Mouse (Mus musculus) G1E-ER4 (cell line): Measurements from ENCODE around the gene Meox2. TPM values are rescaled to one million over a fixed set of nuclear protein-coding genes. Genes with fewer than 3 reads are reported as not detected.

Experiments
- GATA1 ChIP-seq: IDR thresholded peaks from one replicate; pipeline ENCODE4 v1.8.0; 2012; ENCODE audit warnings: low read length, inconsistent platforms
- polyA plus RNA-seq: library from polyadenylated mRNA; stranded (reverse); fragments of >175 nt; gene quantifications from 2 replicates; pipeline ENCODE4 v1.2.3, GENCODE M21; 2012

The Meox2 gene
- not detected in 2 replicates for polyA plus RNA-seq

DNA sequence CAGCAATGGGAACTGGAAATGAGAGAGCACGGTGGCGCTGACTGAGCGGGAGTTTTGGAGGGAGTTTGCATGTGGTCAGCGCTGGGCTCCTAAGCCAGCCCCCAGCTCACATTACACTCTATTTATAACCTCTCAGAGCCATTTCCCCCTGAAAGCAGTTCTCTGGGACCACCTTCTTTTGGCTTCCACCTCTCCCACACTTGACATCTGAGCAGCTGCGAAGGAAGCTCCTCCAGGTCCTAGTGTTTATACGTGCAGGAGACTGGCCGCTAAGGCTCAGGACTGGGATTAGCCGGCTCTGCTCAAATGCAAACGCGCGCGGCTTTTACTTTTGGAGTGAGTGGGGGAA is at the start of gene Meox2:
Meox2 (plus strand) TSS at position 151 of the 349 bp plus-strand sequence.
- TF ChIP-seq GATA1 = no peak

DNA sequence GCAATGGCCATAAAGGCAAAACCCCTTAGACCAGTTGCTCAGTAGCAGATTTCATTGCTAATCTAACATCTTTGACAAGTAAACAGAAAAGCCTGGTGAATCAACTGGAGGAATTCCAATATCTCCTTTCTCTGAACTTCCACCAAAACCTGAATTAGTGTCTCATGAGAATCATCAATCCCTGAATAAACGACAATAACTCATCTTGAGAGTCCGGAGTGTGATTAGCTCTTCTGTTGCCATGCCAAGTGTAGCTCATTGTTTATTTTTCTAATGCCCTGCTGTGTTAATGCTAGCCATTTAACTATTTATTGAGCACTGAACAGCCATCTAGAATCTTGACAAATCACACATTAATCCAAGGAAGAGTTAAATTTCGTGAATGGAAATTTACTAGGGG is 35.7 kb upstream of the Meox2 start:
- TF ChIP-seq GATA1 = no peak

GRCm38 (mm10) chr12:37077308-37077707 is 31.0 kb upstream of the Meox2 start:
- TF ChIP-seq GATA1 = no peak

GRCm38 (mm10) chr12:37106541-37106940 is 1.8 kb upstream of the Meox2 start:
- TF ChIP-seq GATA1 = no peak

DNA sequence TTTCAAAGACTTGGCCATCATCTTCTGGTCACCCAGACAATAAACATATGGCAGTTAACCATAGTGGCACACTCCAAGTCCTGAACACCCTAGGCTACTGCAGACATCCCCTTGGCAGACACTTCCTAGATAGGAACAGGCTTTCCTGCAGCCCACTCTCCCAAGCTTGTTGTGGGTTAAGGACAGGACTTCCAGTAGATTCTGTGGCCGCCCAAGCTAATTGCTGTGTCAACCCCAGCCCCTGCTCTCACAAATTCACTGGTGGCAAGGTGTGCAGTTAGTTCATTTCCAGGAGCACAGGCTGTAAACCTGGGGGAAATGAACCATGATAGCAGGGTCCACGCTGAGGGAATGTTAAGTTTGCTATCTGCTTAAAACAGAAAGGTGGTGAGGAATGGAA is 1.2 kb upstream of the Meox2 start:
- TF ChIP-seq GATA1 = no peak

GRCm38 (mm10) chr12:37107713-37108389 is 489 bp upstream of the Meox2 start:
- TF ChIP-seq GATA1 = no peak

DNA sequence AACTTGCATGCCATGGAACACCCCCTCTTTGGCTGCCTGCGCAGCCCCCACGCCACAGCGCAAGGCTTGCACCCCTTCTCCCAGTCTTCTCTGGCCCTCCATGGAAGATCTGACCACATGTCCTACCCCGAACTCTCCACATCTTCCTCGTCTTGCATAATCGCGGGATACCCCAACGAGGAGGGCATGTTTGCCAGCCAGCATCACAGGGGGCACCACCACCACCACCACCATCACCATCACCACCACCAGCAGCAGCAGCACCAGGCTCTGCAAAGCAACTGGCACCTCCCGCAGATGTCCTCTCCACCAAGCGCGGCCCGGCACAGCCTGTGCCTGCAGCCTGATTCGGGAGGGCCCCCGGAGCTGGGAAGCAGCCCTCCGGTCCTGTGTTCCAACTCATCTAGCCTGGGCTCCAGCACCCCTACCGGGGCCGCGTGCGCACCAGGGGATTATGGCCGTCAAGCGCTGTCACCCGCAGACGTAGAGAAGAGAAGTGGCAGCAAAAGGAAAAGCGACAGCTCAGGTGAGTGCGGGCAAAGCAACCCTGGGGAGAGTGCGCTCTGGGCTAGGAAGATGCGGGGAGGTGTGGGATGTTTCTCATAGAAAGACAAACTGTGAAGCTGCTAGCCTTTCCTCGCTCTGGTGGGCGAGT is 606 bp downstream of the Meox2 start:
- no peak for TF ChIP-seq GATA1

- TF ChIP-seq GATA1 = no peak
Measured at GRCm38 (mm10) chr12:37109474-37110012, 1.2 kb downstream of the Meox2 start.

DNA sequence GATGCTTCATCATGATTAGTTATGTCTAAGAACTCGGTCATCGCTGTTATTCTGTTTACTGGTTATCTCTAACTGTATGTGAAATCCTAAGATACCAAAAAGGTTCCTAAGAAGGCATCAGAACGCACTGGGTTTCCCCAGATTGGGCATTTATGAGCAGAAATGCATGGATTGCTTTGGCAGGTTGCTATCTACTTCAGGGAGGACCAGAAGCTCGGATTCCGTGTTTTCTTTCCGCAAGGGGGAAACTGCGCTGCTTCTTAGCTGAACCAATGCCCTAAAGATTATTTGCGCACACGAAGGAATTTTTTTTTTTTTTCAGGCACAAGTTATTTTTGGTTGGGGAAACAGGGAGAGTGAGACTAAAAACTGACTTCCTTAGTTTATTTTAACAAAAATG is 2.6 kb downstream of the Meox2 start:
- no peak for TF ChIP-seq GATA1

GRCm38 (mm10) chr12:37119246-37119645 is 10.9 kb downstream of the Meox2 start:
- TF ChIP-seq GATA1 = no peak

DNA sequence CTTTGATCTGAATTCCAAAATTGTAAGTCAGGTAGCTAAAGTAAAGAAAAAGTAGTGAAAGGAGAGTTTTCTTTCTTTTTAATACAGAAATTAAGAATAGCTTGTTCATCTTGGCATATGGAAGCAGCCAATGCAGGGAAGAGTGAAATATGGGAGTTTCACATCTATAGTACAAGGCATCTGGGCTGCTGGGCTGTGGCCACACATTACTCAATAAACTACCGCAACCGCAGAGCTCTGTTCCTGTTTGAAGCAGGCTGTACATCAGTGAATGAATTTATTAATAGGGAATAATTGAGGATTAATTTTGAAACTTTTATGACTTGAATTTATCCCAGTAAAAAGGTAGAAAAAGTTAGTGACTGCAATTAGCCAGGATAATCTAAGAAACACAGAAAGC is 15.4 kb downstream of the Meox2 start:
- TF ChIP-seq GATA1 = no peak

DNA sequence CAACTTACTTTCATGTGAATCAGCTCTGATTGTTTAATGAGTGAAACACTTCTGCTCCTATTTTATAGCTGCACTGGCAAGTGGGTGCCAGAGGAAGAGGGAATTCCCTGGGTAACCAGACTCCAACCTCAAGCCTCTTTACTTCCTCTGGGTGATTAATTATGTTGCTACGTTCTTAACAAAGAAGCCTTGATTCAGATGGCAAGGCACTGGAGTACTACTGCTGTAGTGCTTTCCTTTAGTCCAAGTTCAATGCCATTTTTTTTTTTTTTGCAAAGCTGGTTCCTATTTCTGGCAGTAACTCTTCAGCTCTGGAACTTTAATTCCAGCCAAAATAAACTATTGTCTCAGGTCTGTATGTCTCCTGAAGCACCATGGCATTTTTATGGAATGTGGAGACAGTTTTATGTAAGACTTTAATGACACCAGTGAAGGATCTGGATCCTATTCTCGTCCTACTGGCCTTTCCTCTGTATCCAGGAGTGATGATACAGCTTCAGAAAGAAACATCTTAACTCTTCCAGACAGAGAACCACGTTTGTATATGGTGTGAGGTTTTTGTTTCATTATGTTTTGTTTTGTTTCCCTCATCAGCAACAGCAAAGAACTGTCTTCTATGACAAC is 33.9 kb downstream of the Meox2 start:
- no peak for TF ChIP-seq GATA1

DNA sequence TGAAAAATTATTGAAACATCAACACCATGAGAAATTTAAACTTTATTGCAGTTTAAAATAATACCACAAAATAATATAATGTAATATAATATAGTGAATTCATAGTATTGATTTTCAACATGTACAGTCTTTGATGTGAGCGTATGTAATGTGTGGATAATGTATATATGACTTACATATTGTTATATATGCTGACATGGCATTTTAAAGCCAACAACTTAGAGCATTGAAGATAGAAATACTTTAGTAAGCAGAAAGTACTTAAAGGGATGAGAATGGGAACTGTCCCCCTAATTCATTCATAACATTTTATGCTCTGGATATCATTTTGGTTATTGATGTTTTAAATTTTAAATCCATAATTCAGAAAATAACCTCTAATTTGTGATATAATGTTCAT is 35.5 kb downstream of the Meox2 start:
- no peak for TF ChIP-seq GATA1

DNA sequence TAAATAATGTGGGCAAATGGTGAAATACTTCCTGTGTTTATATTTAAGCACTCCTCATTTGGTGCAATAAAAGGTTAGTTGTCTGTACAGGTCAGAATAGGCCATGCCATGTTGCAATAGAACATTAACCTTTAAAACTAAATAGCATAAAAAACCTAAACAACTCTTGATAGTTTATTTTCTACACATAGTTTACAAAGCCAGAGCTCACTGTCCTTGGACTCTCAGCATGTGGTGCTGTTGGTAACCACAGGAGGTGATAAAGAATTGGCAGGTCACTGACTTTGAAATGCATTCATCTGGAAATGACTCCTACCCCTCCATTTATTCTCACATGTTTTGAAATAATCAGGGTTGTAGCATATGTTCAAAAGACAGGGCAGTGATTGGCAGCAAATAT is 59.4 kb downstream of the Meox2 start:
- TF ChIP-seq GATA1 = no peak

GRCm38 (mm10) chr12:37173324-37173723 is 65.0 kb downstream of the Meox2 start:
- TF ChIP-seq GATA1 = no peak

- TF ChIP-seq GATA1 = no peak
Measured at GRCm38 (mm10) chr12:37183689-37184088, 75.3 kb downstream of the Meox2 start.
